Mouse (Mus musculus): ENCODE results near the gene S100a10.

DNA sequence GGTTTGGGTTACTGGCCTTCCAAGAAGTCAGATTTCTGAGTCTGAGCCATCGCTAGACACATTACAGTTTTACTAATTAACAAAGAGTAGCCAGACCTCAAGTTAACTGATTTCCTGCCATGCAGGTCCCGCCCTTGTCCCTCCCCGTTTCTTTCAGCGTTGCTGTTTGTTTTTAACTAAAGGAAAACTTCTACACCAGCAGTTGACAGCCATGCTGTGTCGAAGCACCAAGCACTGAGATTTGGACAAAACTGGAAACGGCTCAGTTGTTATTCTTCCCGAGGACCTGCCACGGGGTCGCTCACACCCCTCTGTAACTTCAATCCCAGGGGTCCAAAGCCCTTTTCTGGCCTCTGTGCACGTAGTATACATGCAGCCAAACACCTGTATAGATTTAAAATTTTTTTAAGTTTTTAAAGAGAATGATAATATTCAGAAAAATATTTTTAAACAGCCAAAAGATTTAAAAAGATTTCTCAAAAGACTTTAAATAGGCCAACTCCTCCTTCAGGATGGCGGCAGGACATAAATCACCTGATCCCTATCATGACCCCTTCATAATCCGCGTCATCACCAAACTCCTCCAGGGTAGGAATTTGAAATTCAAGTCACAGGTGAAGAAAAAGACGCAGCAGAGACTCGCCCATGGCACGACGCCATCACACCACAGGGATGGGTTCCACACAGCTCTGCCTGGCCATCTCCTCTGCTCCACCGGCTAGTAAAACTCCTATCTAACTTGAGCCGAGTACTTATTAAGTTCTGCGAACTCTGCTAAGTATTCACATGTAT is 6.9 kb upstream of the S100a10 start:
- TF ChIP-seq CTCF (IDR thresholded peaks at IDR 0.05; ENCODE audit: borderline replicate concordance, insufficient read depth, low read depth, low read length) = no peak
- TF ChIP-seq POLR2A (IDR thresholded peaks at IDR 0.05; ENCODE audit: borderline replicate concordance, insufficient read depth, low read length) = no peak

All from cerebellum, adult 2 months (tissue).